Mouse (Mus musculus) kidney, embryonic 14.5 days (tissue): ENCODE measurements around the gene Eml4. TPM values are rescaled to one million over a fixed set of nuclear protein-coding genes. Genes with fewer than 3 reads are reported as not detected.
A peak's percentile ranks its signal among the peaks of the same experiment; 100 is the strongest.

Experiments
- ATAC-seq: fragments of 200-750 bp; cut with Nextera tagmentation; 2 replicates; pipeline ENCODE4 v1.8.0; 2017; ENCODE audit warnings: moderate number of reproducible peaks, mild to moderate bottlenecking, moderate TSS enrichment, moderate library complexity; ENCODE audit not compliant: low FRiP score, low TSS enrichment
- H3K27ac ChIP-seq: fragments of 300-500 bp; sonication (generic); 2 replicates; pipeline ENCODE4 v1.5.1; 2014; ENCODE audit warnings: low read depth, mild to moderate bottlenecking, low read length, moderate library complexity, mixed read lengths
- H3K27me3 ChIP-seq: fragments of 300-500 bp; sonication (generic); 2 replicates; pipeline ENCODE4 v1.6.1; 2014; ENCODE audit warnings: mild to moderate bottlenecking, low read length; ENCODE audit not compliant: control insufficient read depth, insufficient read depth
- H3K36me3 ChIP-seq: fragments of 300-500 bp; sonication (generic); 2 replicates; pipeline ENCODE4 v1.6.1; 2014; ENCODE audit warnings: low read length, mixed read lengths; ENCODE audit not compliant: control insufficient read depth, insufficient read depth
- H3K4me1 ChIP-seq: fragments of 300-500 bp; sonication (generic); 2 replicates; pipeline ENCODE4 v1.6.1; 2014; ENCODE audit warnings: low read length, mixed read lengths; ENCODE audit not compliant: control insufficient read depth, insufficient read depth
- H3K4me2 ChIP-seq: fragments of 300-500 bp; sonication (generic); replicated peaks from 2 replicates; pipeline ENCODE4 v1.6.1; 2014; ENCODE audit warnings: low read depth, mild to moderate bottlenecking, low read length
- H3K4me3 ChIP-seq: fragments of 300-500 bp; sonication (generic); 2 replicates; pipeline ENCODE4 v1.5.1; 2014; ENCODE audit warnings: mild to moderate bottlenecking, low read length
- H3K9ac ChIP-seq: fragments of 300-500 bp; sonication (generic); 2 replicates; pipeline ENCODE4 v1.6.1; 2014; ENCODE audit warnings: low read depth, mild to moderate bottlenecking, low read length, moderate library complexity
- H3K9me3 ChIP-seq: fragments of 300-500 bp; sonication (generic); 2 replicates; pipeline ENCODE4 v1.6.1; 2016; ENCODE audit warnings: low read length; ENCODE audit not compliant: control insufficient read depth
- WGBS: fragments of 180-500 bp; shearing (Covaris S2); extraction: QIAGEN DNeasy Blood & Tissue Kit; methylation state at CpG from one replicate; pipeline ENCODE4 v1.1.7; 2014; 5-methylcytosine and 5-hydroxymethylcytosine counted together
- polyA plus RNA-seq: library from polyadenylated mRNA; unstranded; fragments of >200 nt; fragmentation: Nextera tagmentation; extraction: Ambion mirVana; gene quantifications from 2 replicates; pipeline ENCODE4 v1.2.1, GENCODE M21; 2014

Gene Eml4
- polyA plus RNA-seq, 1 experiment from 2014 or later: 54.7 TPM

- Histone ChIP-seq H3K4me3 (no peak overlapping the region), H3K36me3 (no peaks in the 10 kb centered on the region), H3K27me3 (no peaks in the 10 kb centered on the region), H3K4me2 (no peak overlapping the region), H3K4me1 (peaks cover 11% of the 10 kb centered on the region), H3K27ac (no peak overlapping the region), H3K9me3 (no peaks in the 10 kb centered on the region), H3K9ac (no peak overlapping the region)
- 76% methylated on average over 5 of the region's 5 CpGs for WGBS
- ATAC-seq: no peak
These were observed 16.7 kb downstream of the Eml4 start for GRCm38 (mm10) chr17:83367387-83367786.

GRCm38 (mm10) chr17:83374123-83374522 lies 23.4 kb downstream of the Eml4 start:
- H3K9ac ChIP-seq: no peak overlapping the region
- H3K9me3 ChIP-seq: no peaks in the 10 kb centered on the region
- no peak overlapping the region for H3K4me2 ChIP-seq
- H3K36me3 ChIP-seq: no peaks in the 10 kb centered on the region
- no peak for ATAC-seq
- H3K27me3 ChIP-seq: no peaks in the 10 kb centered on the region
- H3K27ac ChIP-seq: no peak overlapping the region
- no peak overlapping the region for H3K4me3 ChIP-seq
- H3K4me1 ChIP-seq: peaks cover 6% of the 10 kb centered on the region

GRCm38 (mm10) chr17:83375848-83376247 lies 25.1 kb downstream of the Eml4 start:
- Histone ChIP-seq H3K4me1 (peaks cover 6% of the 10 kb centered on the region), H3K27ac (no peak overlapping the region), H3K4me3 (no peak overlapping the region), H3K4me2 (no peak overlapping the region), H3K36me3 (no peaks in the 10 kb centered on the region), H3K9me3 (no peaks in the 10 kb centered on the region), H3K9ac (no peak overlapping the region), H3K27me3 (no peaks in the 10 kb centered on the region)
- 49% methylated on average over 3 of the region's 3 CpGs for WGBS
- no peak for ATAC-seq

- no peak overlapping the region for H3K9ac ChIP-seq
- no peak overlapping the region for H3K4me2 ChIP-seq
- H3K9me3 ChIP-seq: no peaks in the 10 kb centered on the region
- H3K27me3 ChIP-seq: no peaks in the 10 kb centered on the region
- H3K27ac ChIP-seq: no peak overlapping the region
- H3K4me1 ChIP-seq: peaks cover 6% of the 10 kb centered on the region
- no peaks in the 10 kb centered on the region for H3K36me3 ChIP-seq
- no peak overlapping the region for H3K4me3 ChIP-seq
- WGBS: 52% methylated on average over 4 of the region's 4 CpGs
- no peak for ATAC-seq
These were observed 26.1 kb downstream of the Eml4 start for GRCm38 (mm10) chr17:83376801-83377200.

- H3K4me2 ChIP-seq: no peak overlapping the region
- H3K27me3 ChIP-seq: no peaks in the 10 kb centered on the region
- no peak overlapping the region for H3K4me3 ChIP-seq
- no peak overlapping the region for H3K9ac ChIP-seq
- 38% methylated on average over 10 of the region's 10 CpGs for WGBS
- H3K4me1 ChIP-seq: peaks cover 6% of the 10 kb centered on the region
- H3K36me3 ChIP-seq: no peaks in the 10 kb centered on the region
- peak; percentile 79; the same call in 1 of the 2 replicates for ATAC-seq
- no peaks in the 10 kb centered on the region for H3K9me3 ChIP-seq
- no peak overlapping the region for H3K27ac ChIP-seq
These were observed 27.2 kb downstream of the Eml4 start for GRCm38 (mm10) chr17:83377755-83378443.

- H3K9ac ChIP-seq: no peak overlapping the region
- WGBS: 46% methylated on average over 4 of the region's 4 CpGs
- no peaks in the 10 kb centered on the region for H3K27me3 ChIP-seq
- H3K27ac ChIP-seq: no peak overlapping the region
- H3K4me1 ChIP-seq: peaks cover 6% of the 10 kb centered on the region
- no peak overlapping the region for H3K4me3 ChIP-seq
- no peaks in the 10 kb centered on the region for H3K9me3 ChIP-seq
- no peaks in the 10 kb centered on the region for H3K36me3 ChIP-seq
- ATAC-seq: no peak; the same call in 1 of the 2 replicates
- H3K4me2 ChIP-seq: no peak overlapping the region
These were observed 27.7 kb downstream of the Eml4 start for GRCm38 (mm10) chr17:83378444-83378762.

GRCm38 (mm10) chr17:83379366-83379765 lies 28.6 kb downstream of the Eml4 start:
- 91% methylated on average over 2 of the region's 2 CpGs for WGBS
- Histone ChIP-seq H3K36me3 (no peaks in the 10 kb centered on the region), H3K4me2 (no peak overlapping the region), H3K4me1 (peaks cover 6% of the 10 kb centered on the region), H3K27me3 (no peaks in the 10 kb centered on the region), H3K9me3 (no peaks in the 10 kb centered on the region), H3K27ac (no peak overlapping the region), H3K9ac (no peak overlapping the region), H3K4me3 (no peak overlapping the region)
- ATAC-seq: no peak

GRCm38 (mm10) chr17:83379791-83380190 lies 29.1 kb downstream of the Eml4 start:
- ATAC-seq: no peak
- no peaks in the 10 kb centered on the region for H3K9me3 ChIP-seq
- H3K4me1 ChIP-seq: peaks cover 6% of the 10 kb centered on the region
- H3K36me3 ChIP-seq: no peaks in the 10 kb centered on the region
- H3K4me2 ChIP-seq: no peak overlapping the region
- H3K27ac ChIP-seq: no peak overlapping the region
- no peak overlapping the region for H3K9ac ChIP-seq
- H3K27me3 ChIP-seq: no peaks in the 10 kb centered on the region
- H3K4me3 ChIP-seq: no peak overlapping the region
- WGBS: 90% methylated on average over 3 of the region's 3 CpGs

- Histone ChIP-seq H3K36me3 (no peaks in the 10 kb centered on the region; the same call in 1 of the 2 replicates), H3K27ac (no peak overlapping the region), H3K4me1 (peaks cover 2% of the 10 kb centered on the region), H3K9me3 (no peaks in the 10 kb centered on the region), H3K4me3 (no peak overlapping the region), H3K9ac (no peak overlapping the region), H3K27me3 (no peaks in the 10 kb centered on the region), H3K4me2 (no peak overlapping the region)
- 88% methylated on average over 5 of the region's 5 CpGs for WGBS
- ATAC-seq: no peak
These were observed 32.0 kb downstream of the Eml4 start for GRCm38 (mm10) chr17:83382752-83383151.
